Mouse (Mus musculus) heart, adult 8-10 months (tissue): ENCODE measurements around the gene Mocs3. TPM values are rescaled to one million over a fixed set of nuclear protein-coding genes. Genes with fewer than 3 reads are reported as not detected.

ENCODE experiments used
- total RNA-seq, 4 experiments: library from RNA; stranded (reverse); gene quantifications; 2 replicates each; pipeline ENCODE4 v1.2.4; 2022

The Mocs3 gene
- total RNA-seq, 4 experiments from 2014 or later: 7.3 to 9.7 (median 7.8) TPM

Other genes starting within 250 kb of the Mocs3 start
- under 1 TPM; 0.25 to 0.66 (median 0.53) TPM for gene Ripor3, start 220.0 kb upstream of the Mocs3 start, total RNA-seq
- 1 to 10 TPM; 2.3 to 2.9 (median 2.5) TPM for gene Pard6b, start 149.6 kb upstream of the Mocs3 start, total RNA-seq
- gene Adnp, start 23.5 kb upstream of the Mocs3 start, total RNA-seq: 10 to 100 TPM; 23.1 to 24.3 (median 23.7) TPM
- gene Gm20716, start 258 bp upstream of the Mocs3 start, total RNA-seq: 10 to 100 TPM; 16.1 to 23.2 (median 19.1) TPM
- gene Dpm1, start within 50 bp of the Mocs3 start, total RNA-seq: 10 to 100 TPM; 63.2 to 95.5 (median 78.2) TPM
- not detected for gene Kcng1, start 51.1 kb downstream of the Mocs3 start, total RNA-seq